Mouse (Mus musculus) MN1 (cell line): ENCODE data around the gene Gm11011.

ENCODE experiments used
- DNase-seq: peaks from one replicate; pipeline ENCODE4 v3.0.0-alpha.2; 2016; ENCODE audit warnings: low spot score

The Gm11011 gene

GRCm38 (mm10) chr2:169586688-169587087 lies 857 bp downstream of the Gm11011 start:
- no peak for DNase-seq

GRCm38 (mm10) chr2:169585631-169586285 lies 1.8 kb downstream of the Gm11011 start:
- no peak for DNase-seq

GRCm38 (mm10) chr2:169584745-169585456 lies 2.6 kb downstream of the Gm11011 start:
- no peak for DNase-seq

GRCm38 (mm10) chr2:169583476-169583875 lies 4.1 kb downstream of the Gm11011 start:
- no peak for DNase-seq

GRCm38 (mm10) chr2:169577508-169578196 lies 9.9 kb downstream of the Gm11011 start:
- DNase-seq: no peak

- no peak for DNase-seq
Observed at GRCm38 (mm10) chr2:169570063-169570462, 17.5 kb downstream of the Gm11011 start.

- DNase-seq: peak; percentile 9
Observed at GRCm38 (mm10) chr2:169566159-169566558, 21.4 kb downstream of the Gm11011 start.

DNA sequence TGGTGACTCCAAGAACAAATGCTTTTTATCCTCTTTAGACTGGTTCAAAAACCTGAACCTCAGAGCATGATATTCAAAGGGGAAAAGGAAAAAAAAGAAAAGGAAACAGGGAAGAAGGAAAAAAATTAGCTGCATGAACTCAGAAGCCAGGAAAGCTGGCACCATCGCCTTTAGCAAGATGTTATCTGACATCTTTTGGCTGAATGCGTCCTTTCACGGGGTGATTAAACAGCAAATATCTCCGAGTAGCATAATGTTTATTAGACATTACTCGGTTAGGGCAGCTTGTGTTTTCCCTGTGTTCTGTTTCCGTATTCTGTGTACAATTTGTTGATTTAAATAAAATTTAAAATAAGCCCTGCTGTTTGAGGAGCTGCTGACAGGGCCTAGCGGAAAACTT lies 21.8 kb downstream of the Gm11011 start:
- DNase-seq: peak; percentile 57

DNA sequence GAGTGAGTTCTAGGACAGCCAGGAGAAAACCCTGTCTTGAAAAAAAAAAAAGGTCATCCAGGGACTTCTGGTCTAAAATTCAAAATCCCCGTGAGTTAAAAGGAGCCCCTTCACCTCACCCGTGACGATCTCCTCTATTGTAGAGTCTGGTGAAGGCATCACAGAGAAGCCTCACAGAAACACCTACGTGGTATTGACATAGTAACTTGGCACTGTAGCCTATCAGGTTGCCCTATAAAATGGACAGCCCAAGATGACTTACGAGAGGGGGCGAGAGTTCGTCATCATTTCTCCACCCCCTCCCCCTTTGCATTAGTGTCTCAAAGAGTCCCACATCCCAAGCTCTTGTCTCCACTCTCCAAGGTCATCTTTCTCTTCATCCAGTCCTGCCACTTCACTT lies 41.9 kb downstream of the Gm11011 start:
- DNase-seq: no peak

GRCm38 (mm10) chr2:169538906-169539305 lies 48.6 kb downstream of the Gm11011 start:
- no peak for DNase-seq
